Mouse (Mus musculus) layer of hippocampus, adult 6 months (tissue): Measurements from ENCODE around the gene Trappc13. TPM values are rescaled to one million over a fixed set of nuclear protein-coding genes. Genes with fewer than 3 reads are reported as not detected.

Source experiments
- long read RNA-seq, 2 experiments: library from polyadenylated mRNA; unstranded; transcript quantifications; one replicate each; pipeline ENCODE4 v2.0.0; 2019 to 2020
- polyA plus RNA-seq: library from polyadenylated mRNA; unstranded; fragments of <200 nt; fragmentation: Nextera tagmentation; gene quantifications from 2 replicates; pipeline ENCODE4 v1.2.3, GENCODE M21; 2021

The Trappc13 gene
- polyA plus RNA-seq, result 28.0 and 29.4 TPM in 2 replicates
- long read RNA-seq, experiment 1, transcript Trappc13-205 (12 exons, 3,538 nt), result major isoform, 17 of 60 reads
- long read RNA-seq, experiment 1, transcript Trappc13-202 (2 exons, 1,609 nt), result minor isoform, 7 of 60 reads
- long read RNA-seq, experiment 1, partial matches to known transcripts, result 5 of 60 reads
- long read RNA-seq, experiment 1, other reads (novel, unspliced or antisense), result 31 of 60 reads
- long read RNA-seq, experiment 2, transcript Trappc13-205 (12 exons, 3,538 nt), result major isoform, 136 of 250 reads
- long read RNA-seq, experiment 2, transcript Trappc13-202 (2 exons, 1,609 nt), result minor isoform, 5 of 250 reads
- long read RNA-seq, experiment 2, partial matches to known transcripts, result 5 of 250 reads
- long read RNA-seq, experiment 2, other reads (novel, unspliced or antisense), result 104 of 250 reads

GRCm38 (mm10) chr13:104177796-104178649 lies at the start of gene Trappc13:
Gene Trappc13 (minus strand): TSS chr13:104178469.

GRCm38 (mm10) chr13:104178650-104179121 lies 417 bp upstream of the Trappc13 start, which contains the start of gene Trim23:
Gene Trim23 (plus strand): TSS chr13:104178797.

GRCm38 (mm10) chr13:104109288-104109815 lies 68.9 kb downstream of the Trappc13 start, which contains the start of the genes Nln and Sgtb:
Gene Nln (minus strand): TSS chr13:104109614.
Gene Sgtb (plus strand): TSS chr13:104109741.

Other genes with a start within 250 kb of the Trappc13 start
- gene Nln, start 68.9 kb downstream of the Trappc13 start, polyA plus RNA-seq, result 8.6 and 10.8 TPM in 2 replicates
- 40.0 and 42.3 TPM in 2 replicates for gene Sgtb, start 68.7 kb downstream of the Trappc13 start, polyA plus RNA-seq
- gene Trim23, start 328 bp upstream of the Trappc13 start, polyA plus RNA-seq, result 26.0 and 32.1 TPM in 2 replicates
- 2.1 and 3.3 TPM in 2 replicates for gene Cenpk, start 50.1 kb upstream of the Trappc13 start, polyA plus RNA-seq
- 3.4 and 4.8 TPM in 2 replicates for gene Ppwd1, start 50.4 kb upstream of the Trappc13 start, polyA plus RNA-seq
- 0.09 and 0.15 TPM in 2 replicates for gene Adamts6, start 109.4 kb upstream of the Trappc13 start, polyA plus RNA-seq